In the genomic region with DNA sequence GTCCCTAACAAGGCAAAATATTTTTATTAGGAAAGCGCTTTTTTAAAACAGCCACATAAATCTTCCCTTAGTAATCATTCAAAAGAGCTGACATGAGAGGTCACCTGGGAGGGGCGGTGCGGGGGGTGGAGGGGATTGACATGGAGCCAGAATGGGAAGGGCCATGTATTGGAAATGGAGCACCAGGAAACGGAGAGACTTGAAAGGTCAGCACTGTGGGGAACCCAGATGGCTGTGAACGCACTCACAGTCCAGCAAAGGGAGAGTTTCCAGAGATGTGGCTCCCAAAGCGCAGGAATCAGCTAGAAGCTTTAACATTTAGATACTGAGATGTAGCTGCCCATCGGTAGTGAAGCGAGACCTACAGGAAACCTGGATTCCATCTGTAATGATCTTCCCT, we compare ENCODE assay signal across 23 mouse cellular contexts.
A peak's percentile ranks its signal among the peaks of the same experiment; 100 is the strongest.
DNase-seq lines count a peak whose midpoint lies in the region; ATAC-seq and TF ChIP-seq lines count a peak whose summit lies in the region.
"Had no signal": no experiment of that assay in that cellular context is flagged by ENCODE, and none has a peak within 500 bp of the region (broad histone marks: within the 10 kb centered on the region; RNA-seq: fewer than 3 reads in every experiment).

No protein-coding gene starts in this region.

- no peak overlapping the region for H3K4me2 ChIP-seq in midbrain, embryonic 16.5 days (ENCODE audit: low read length)
- no peak overlapping the region for H3K4me2 ChIP-seq in midbrain, postnatal 0 days (ENCODE audit: low read depth, low read length, poor library complexity, severe bottlenecking)
- H3K4me2 ChIP-seq: embryonic facial prominence, embryonic 12.5 days; forebrain, embryonic 13.5 days; hindbrain, embryonic 15.5 days; midbrain, embryonic 13.5 days; neural tube, embryonic 15.5 days had no signal

- no peak for ATAC-seq in midbrain, embryonic 16.5 days
- no peak for ATAC-seq in midbrain, postnatal 0 days (ENCODE audit: low FRiP score)
- ATAC-seq: activated CD4-positive, CD25-positive, alpha-beta regulatory T cell, adult 4 months; forebrain, embryonic 13.5 days; intestine, postnatal 0 days; midbrain, embryonic 13.5 days had no signal

- peaks cover 0 to 20% of the 10 kb centered on the region in 2 experiments; a peak in 3 of 4 replicates for H3K4me1 ChIP-seq in ES-E14 (ENCODE audit: control insufficient read depth in 2 of 2, insufficient read depth in 2 of 2, low read length in 2 of 2, poor library complexity in 1 of 2)
- H3K4me1 ChIP-seq in midbrain, embryonic 16.5 days (ENCODE audit: control insufficient read depth, insufficient read depth, low read length), result no peaks in the 10 kb centered on the region
- H3K4me1 ChIP-seq in midbrain, postnatal 0 days (ENCODE audit: insufficient read depth, low read length), result peaks cover 3% of the 10 kb centered on the region; the same call in 1 of the 2 replicates
- H3K4me1 ChIP-seq: hindbrain, embryonic 15.5 days; neural tube, embryonic 15.5 days had no signal

- no peak for DNase-seq in ES-E14 (ENCODE audit: low read depth, low spot score)
- peak; percentile 43 for DNase-seq in adrenal gland, postnatal 10 days
- DNase-seq in cerebellum, adult 11-12 months, result peak; percentile 45
- peak; percentile 45 to 67 for DNase-seq in cerebellum, postnatal 25 days
- no peak for DNase-seq in midbrain, postnatal 0 days (ENCODE audit: low spot score)
- no peak for DNase-seq in spleen, adult 18-20 months
- DNase-seq: gastrocnemius, postnatal 14 days; heart, adult 2 months; heart, postnatal 4 days; layer of hippocampus, postnatal 36 days; right cerebral cortex, postnatal 25 days had no signal

- H3K9ac ChIP-seq in ES-E14 (ENCODE audit: insufficient read depth, low read depth, low read length, poor library complexity, severe bottlenecking), result 0 out of 2 replicates have a peak overlapping the region, but pooled peaks have one; percentile 32
- H3K9ac ChIP-seq in midbrain, embryonic 16.5 days (ENCODE audit: low read depth, low read length), result no peak overlapping the region
- no peak overlapping the region for H3K9ac ChIP-seq in midbrain, postnatal 0 days (replicated peaks; ENCODE audit: low read length, poor library complexity, severe bottlenecking)
- H3K9ac ChIP-seq: embryonic facial prominence, embryonic 12.5 days; forebrain, embryonic 13.5 days; hindbrain, embryonic 15.5 days; liver, embryonic 14.5 days; midbrain, embryonic 13.5 days; neural tube, embryonic 15.5 days had no signal

- in situ Hi-C loops in ES-E14 (cut with MboI; ENCODE audit: low sequenced_read_pairs in 2 of 2, unreplicated experiment in 2 of 2), result no loop called here

- no peaks in the 10 kb centered on the region for H3K27me3 ChIP-seq in midbrain, embryonic 16.5 days (ENCODE audit: control insufficient read depth, insufficient read depth, low read depth, low read length)
- no peaks in the 10 kb centered on the region for H3K27me3 ChIP-seq in midbrain, postnatal 0 days (ENCODE audit: insufficient read depth, low read length)
- H3K27me3 ChIP-seq: embryonic facial prominence, embryonic 12.5 days; forebrain, embryonic 13.5 days; hindbrain, embryonic 15.5 days; midbrain, embryonic 13.5 days; neural tube, embryonic 15.5 days had no signal

- no peak overlapping the region for H3K4me3 ChIP-seq in ES-E14 (ENCODE audit: insufficient read depth in 1 of 2, low read depth in 1 of 2, low read length in 2 of 2, poor library complexity in 1 of 2, severe bottlenecking in 1 of 2)
- no peak overlapping the region for H3K4me3 ChIP-seq in midbrain, embryonic 16.5 days (ENCODE audit: low read depth, low read length)
- H3K4me3 ChIP-seq in midbrain, postnatal 0 days (ENCODE audit: low read depth, low read length), result no peak overlapping the region
- H3K4me3 ChIP-seq: embryonic facial prominence, embryonic 12.5 days; erythroblast, embryonic 14.5 days; forebrain, embryonic 13.5 days; heart, adult 2 months; hindbrain, embryonic 15.5 days; midbrain, embryonic 13.5 days; neural tube, embryonic 15.5 days had no signal

- H3K9me3 ChIP-seq in ES-E14 (ENCODE audit: control insufficient read depth, insufficient read depth, low read depth, low read length), result no peaks in the 10 kb centered on the region
- H3K9me3 ChIP-seq in midbrain, embryonic 16.5 days (replicated peaks; ENCODE audit: control insufficient read depth, low read length, poor library complexity, severe bottlenecking), result no peaks in the 10 kb centered on the region
- no peaks in the 10 kb centered on the region for H3K9me3 ChIP-seq in midbrain, postnatal 0 days (ENCODE audit: low read length)
- H3K9me3 ChIP-seq: embryonic facial prominence, embryonic 12.5 days; forebrain, embryonic 13.5 days; G1E; hindbrain, embryonic 15.5 days; midbrain, embryonic 13.5 days; neural tube, embryonic 15.5 days had no signal

- 80% methylated on average over 8 of the region's 8 CpGs for WGBS in midbrain, embryonic 16.5 days
- WGBS in midbrain, postnatal 0 days, result 85% methylated on average over 8 of the region's 8 CpGs

- peaks cover 14% of the 10 kb centered on the region for H3K36me3 ChIP-seq in ES-E14 (ENCODE audit: control insufficient read depth, insufficient read depth, low read length, poor library complexity, severe bottlenecking)
- no peaks in the 10 kb centered on the region for H3K36me3 ChIP-seq in midbrain, embryonic 16.5 days (ENCODE audit: control insufficient read depth, insufficient read depth, low read length)
- no peaks in the 10 kb centered on the region for H3K36me3 ChIP-seq in midbrain, postnatal 0 days (ENCODE audit: insufficient read depth, low read length)
- H3K36me3 ChIP-seq: embryonic facial prominence, embryonic 12.5 days; hindbrain, embryonic 15.5 days; midbrain, embryonic 13.5 days; neural tube, embryonic 15.5 days had no signal

- no peak for TF ChIP-seq CTCF in midbrain, postnatal 0 days (IDR thresholded peaks at IDR 0.05)

- H3K27ac ChIP-seq in ES-E14 (ENCODE audit: insufficient read depth, low read depth, low read length, poor library complexity, severe bottlenecking), result no peak overlapping the region
- H3K27ac ChIP-seq in midbrain, embryonic 16.5 days (ENCODE audit: low read length), result no peak overlapping the region
- no peak overlapping the region for H3K27ac ChIP-seq in midbrain, postnatal 0 days (ENCODE audit: low read depth, low read length)
- H3K27ac ChIP-seq: embryonic facial prominence, embryonic 12.5 days; forebrain, embryonic 13.5 days; heart, adult 2 months; hindbrain, embryonic 15.5 days; kidney, postnatal 0 days; liver, embryonic 14.5 days; midbrain, embryonic 13.5 days; neural tube, embryonic 15.5 days had no signal

TF ChIP-seq in ES-E14, 5 proteins besides CTCF, POLR2A, EP300 and RAD21:
- TF ChIP-seq ZC3H11A (IDR thresholded peaks at IDR 0.05; ENCODE audit: borderline replicate concordance, low read depth, low read length) (no peak), MAFK (IDR thresholded peaks at IDR 0.05; ENCODE audit: insufficient read depth, low read depth, low read length) (no peak), ZNF384 (IDR thresholded peaks at IDR 0.05; ENCODE audit: low read depth, low read length) (no peak), HCFC1 (IDR thresholded peaks at IDR 0.05; ENCODE audit: borderline replicate concordance, insufficient read depth, low read length) (no peak), CHD2 (IDR thresholded peaks at IDR 0.05; ENCODE audit: low read depth, low read length) (no peak)
TF ChIP-seq in ES-E14: peak in this region for 0.

Comparison
In these comparisons a context has a peak if more than half of its experiments do, and no peak if none do; other contexts are left out.
1. DNase-seq: peak in adrenal gland, postnatal 10 days (single experiment), cerebellum, adult 11-12 months (single experiment) and cerebellum, postnatal 25 days (2 of 2); none in ES-E14 (single experiment), midbrain, postnatal 0 days (single experiment) and spleen, adult 18-20 months (0 of 2).